Mouse (Mus musculus): ENCODE measurements at regions not wholly inside any gene's neighbourhood (a gene's known extent, or its start where the extent isn't known, plus 50 kb on each side); places are given as distances from the start of the nearest gene placed in this dataset.

DNA sequence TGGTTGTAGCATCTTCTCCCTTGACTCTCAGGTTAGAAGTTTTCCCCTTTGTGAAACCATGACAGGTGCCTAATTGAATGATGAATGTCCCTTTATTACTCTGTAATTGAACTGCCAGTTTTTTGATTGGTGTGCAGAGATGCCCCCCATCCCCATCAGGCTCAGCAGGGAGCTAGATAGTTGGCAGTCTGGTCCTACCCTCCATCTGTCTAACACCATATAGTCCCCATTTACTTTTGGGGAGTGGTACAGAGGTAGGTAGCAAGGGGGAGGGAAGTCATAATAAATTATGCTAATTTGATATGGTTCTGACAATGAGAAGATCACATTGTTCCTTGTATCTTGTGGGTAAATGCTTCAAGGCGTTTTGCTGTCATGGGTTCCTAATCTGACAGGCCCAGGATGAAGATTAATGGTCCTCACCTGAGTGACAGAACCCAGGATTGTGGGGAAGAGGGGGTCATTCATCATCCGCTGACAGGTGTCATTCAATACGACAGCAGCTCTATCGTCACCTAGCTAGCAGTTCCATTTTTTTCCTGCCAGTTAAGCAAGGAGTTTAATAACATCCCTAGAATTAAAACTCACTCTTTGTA is 122.3 kb upstream of the Etaa1 start:
- 77% methylated on average over 4 of the region's 4 CpGs for WGBS
- no peak overlapping the region for H3K27ac ChIP-seq (ENCODE audit: low read length)

DNA sequence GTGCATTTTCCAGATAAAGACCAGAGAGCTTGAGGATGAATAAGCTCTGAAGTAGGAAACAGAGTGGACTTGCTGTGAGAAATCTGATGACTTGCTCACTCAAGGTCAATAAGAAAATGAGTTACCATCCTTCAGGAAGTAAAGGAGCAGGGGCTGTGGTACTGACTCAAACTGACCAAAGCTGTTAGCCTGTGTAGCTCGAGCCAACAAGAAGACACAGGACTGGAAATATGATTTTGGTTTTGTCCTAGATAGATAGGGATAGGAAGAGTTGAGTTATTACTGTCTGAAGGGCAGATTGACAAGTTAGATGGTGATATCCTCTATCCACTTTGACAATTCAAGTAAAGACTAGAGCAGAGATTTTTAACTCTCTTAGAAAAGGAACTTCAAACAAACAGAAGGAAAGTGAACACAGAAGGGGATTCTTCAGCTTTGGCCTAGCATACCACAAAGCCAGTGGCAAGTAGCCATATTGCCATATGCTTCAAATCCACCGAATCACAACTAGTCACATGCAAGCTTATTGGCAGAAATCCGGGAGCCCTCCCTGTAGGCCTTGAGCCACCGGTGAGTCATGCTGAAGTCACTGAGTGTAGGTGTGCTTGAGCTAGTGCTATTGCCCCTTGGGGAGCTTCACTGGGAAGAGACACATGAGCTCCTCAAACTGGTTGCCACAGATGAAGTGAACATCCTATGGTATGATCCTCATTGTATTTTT is 117.1 kb upstream of the Etaa1 start:
- ATAC-seq (ENCODE audit: low FRiP score, low TSS enrichment): no peak

More for the DNA sequence above, 122.3 kb upstream of the Etaa1 start:
- H3K36me3 ChIP-seq (ENCODE audit: insufficient read depth, low read length): no peaks in the 10 kb centered on the region
- ATAC-seq (ENCODE audit: low FRiP score, low TSS enrichment): no peak
- no peak overlapping the region for H3K4me3 ChIP-seq (ENCODE audit: low read length)
- no peaks in the 10 kb centered on the region for H3K27me3 ChIP-seq (ENCODE audit: insufficient read depth, low read length)
- no peaks in the 10 kb centered on the region for H3K4me1 ChIP-seq (ENCODE audit: insufficient read depth, low read length)
- no peak overlapping the region for H3K9ac ChIP-seq (replicated peaks; ENCODE audit: low read length)
- H3K9me3 ChIP-seq (ENCODE audit: low read length): no peaks in the 10 kb centered on the region
- no peak overlapping the region for H3K4me2 ChIP-seq (replicated peaks; ENCODE audit: low read depth, low read length)

DNA sequence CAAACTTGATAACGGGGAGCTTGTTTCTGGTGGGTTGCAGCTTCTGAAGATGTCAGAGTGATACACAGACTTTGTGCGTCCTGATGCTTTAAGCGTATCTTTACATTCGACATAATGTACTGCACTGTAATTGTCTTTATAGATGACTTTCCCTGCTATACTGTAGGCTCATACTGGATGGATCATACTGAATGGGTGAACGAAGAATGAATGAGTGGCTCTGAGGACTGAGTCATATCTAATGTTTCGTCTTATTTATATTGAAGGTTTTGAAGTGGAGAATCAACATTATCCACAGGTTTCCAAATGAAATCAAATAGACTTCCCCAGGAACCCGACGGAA is 116.3 kb upstream of the Etaa1 start:
- Histone ChIP-seq H3K4me2 (replicated peaks; ENCODE audit: low read depth, low read length) (no peak overlapping the region), H3K27me3 (ENCODE audit: insufficient read depth, low read length) (no peaks in the 10 kb centered on the region), H3K9ac (replicated peaks; ENCODE audit: low read length) (no peak overlapping the region), H3K27ac (ENCODE audit: low read length) (no peak overlapping the region), H3K4me1 (ENCODE audit: insufficient read depth, low read length) (0 out of 2 replicates have a peak, but pooled peaks cover 3% of the 10 kb centered on the region), H3K4me3 (ENCODE audit: low read length) (no peak overlapping the region), H3K9me3 (ENCODE audit: low read length) (no peaks in the 10 kb centered on the region), H3K36me3 (ENCODE audit: insufficient read depth, low read length) (no peaks in the 10 kb centered on the region)
- WGBS: 69% methylated on average over 8 of the region's 8 CpGs
- no peak for ATAC-seq (ENCODE audit: low FRiP score, low TSS enrichment)

More for the DNA sequence above, 117.1 kb upstream of the Etaa1 start:
- Histone ChIP-seq H3K27me3 (ENCODE audit: insufficient read depth, low read length) (no peaks in the 10 kb centered on the region), H3K9ac (replicated peaks; ENCODE audit: low read length) (no peak overlapping the region), H3K9me3 (ENCODE audit: low read length) (no peaks in the 10 kb centered on the region), H3K36me3 (ENCODE audit: insufficient read depth, low read length) (no peaks in the 10 kb centered on the region), H3K27ac (ENCODE audit: low read length) (no peak overlapping the region), H3K4me1 (ENCODE audit: insufficient read depth, low read length) (0 out of 2 replicates have a peak, but pooled peaks cover 3% of the 10 kb centered on the region), H3K4me3 (ENCODE audit: low read length) (no peak overlapping the region), H3K4me2 (replicated peaks; ENCODE audit: low read depth, low read length) (no peak overlapping the region)
- WGBS: 86% methylated on average over 4 of the region's 4 CpGs

DNA sequence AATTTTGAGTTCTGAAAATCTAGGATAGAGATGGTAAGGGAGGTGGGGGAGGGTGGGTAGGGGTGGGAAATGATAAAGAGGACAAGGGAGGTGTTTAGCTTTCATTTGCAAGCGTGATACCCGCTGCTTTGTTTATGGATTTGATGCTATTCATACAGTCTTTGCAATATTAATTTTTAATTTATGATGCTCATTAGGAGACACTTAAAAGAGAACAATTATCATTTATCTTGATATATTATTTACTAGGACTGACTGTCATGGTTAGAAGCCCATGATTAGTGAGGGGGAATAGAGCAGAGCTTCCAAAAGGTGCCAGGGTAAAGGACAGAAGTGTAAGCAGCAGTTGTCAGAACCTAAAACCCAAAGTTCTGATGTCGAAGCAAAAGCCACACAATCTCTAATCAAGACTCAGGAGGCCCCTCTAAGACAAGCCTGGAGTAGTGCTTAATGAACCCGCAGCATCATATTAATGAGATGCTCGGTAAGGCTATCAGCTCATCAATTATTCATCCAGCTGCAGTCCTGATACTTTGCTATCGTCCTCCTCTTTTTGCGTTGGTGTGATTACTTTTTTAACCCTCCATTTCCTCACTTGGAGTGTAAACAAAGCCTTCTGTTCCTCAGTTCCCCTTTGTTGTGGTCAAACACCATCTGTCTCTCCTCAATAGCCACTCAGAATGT is 115.8 kb upstream of the Etaa1 start:
- ATAC-seq (ENCODE audit: low FRiP score, low TSS enrichment): no peak

DNA sequence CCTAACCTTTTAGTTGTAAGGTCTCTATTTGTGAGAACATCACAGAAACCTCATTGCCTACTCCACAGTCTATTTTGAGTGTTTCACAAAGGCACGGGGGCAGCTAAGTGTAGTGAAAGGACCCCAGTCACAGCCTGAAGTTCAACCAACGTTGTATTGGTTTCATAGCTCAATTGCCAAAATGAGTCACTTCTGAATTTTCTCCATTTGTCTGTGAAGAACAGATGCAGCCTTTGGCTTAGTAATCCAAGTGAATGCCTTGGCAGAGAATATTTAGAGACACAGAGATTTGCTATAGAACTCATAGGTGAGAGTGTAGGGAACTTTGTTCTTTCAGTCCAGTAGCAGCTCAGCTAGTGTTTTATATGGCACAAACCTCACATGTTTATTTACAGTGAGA is 114.4 kb upstream of the Etaa1 start:
- no peak overlapping the region for H3K27ac ChIP-seq (ENCODE audit: low read length)
- WGBS: 63% methylated on average over 2 of the region's 2 CpGs
- ATAC-seq (ENCODE audit: low FRiP score, low TSS enrichment): no peak

More for the DNA sequence above, 115.8 kb upstream of the Etaa1 start:
- H3K9me3 ChIP-seq (ENCODE audit: low read length): no peaks in the 10 kb centered on the region
- no peak overlapping the region for H3K27ac ChIP-seq (ENCODE audit: low read length)
- no peak overlapping the region for H3K9ac ChIP-seq (replicated peaks; ENCODE audit: low read length)
- no peaks in the 10 kb centered on the region for H3K36me3 ChIP-seq (ENCODE audit: insufficient read depth, low read length)
- no peak overlapping the region for H3K4me2 ChIP-seq (replicated peaks; ENCODE audit: low read depth, low read length)
- H3K27me3 ChIP-seq (ENCODE audit: insufficient read depth, low read length): no peaks in the 10 kb centered on the region
- H3K4me3 ChIP-seq (ENCODE audit: low read length): no peak overlapping the region
- 47% methylated on average over 7 of the region's 7 CpGs for WGBS
- H3K4me1 ChIP-seq (ENCODE audit: insufficient read depth, low read length): 0 out of 2 replicates have a peak, but pooled peaks cover 3% of the 10 kb centered on the region

DNA sequence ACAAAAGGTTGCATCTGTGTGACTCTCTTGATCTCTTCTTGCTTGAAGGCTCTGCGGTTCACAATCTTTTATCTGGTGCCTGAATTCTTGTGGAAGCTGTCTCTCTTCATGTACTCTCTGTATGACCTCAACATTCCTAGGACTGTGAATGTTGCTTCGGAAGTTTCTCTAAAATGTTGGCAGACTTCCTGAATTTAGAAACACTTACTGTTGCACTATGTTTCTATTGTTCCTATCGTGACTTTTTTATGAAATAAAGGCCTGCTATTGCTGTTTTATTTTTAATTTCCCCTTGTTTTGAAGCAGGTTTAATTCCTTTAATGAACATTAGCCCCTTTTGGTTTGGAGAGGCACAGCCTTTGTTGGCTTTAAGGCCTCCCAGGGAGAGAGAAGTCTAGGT is 114.0 kb upstream of the Etaa1 start:
- Histone ChIP-seq H3K4me2 (replicated peaks; ENCODE audit: low read depth, low read length) (no peak overlapping the region), H3K27me3 (ENCODE audit: insufficient read depth, low read length) (no peaks in the 10 kb centered on the region), H3K9me3 (ENCODE audit: low read length) (no peaks in the 10 kb centered on the region), H3K27ac (ENCODE audit: low read length) (no peak overlapping the region), H3K4me1 (ENCODE audit: insufficient read depth, low read length) (0 out of 2 replicates have a peak, but pooled peaks cover 3% of the 10 kb centered on the region), H3K4me3 (ENCODE audit: low read length) (no peak overlapping the region), H3K36me3 (ENCODE audit: insufficient read depth, low read length) (no peaks in the 10 kb centered on the region), H3K9ac (replicated peaks; ENCODE audit: low read length) (no peak overlapping the region)
- WGBS: 49% methylated on average over 3 of the region's 3 CpGs
- ATAC-seq (ENCODE audit: low FRiP score, low TSS enrichment): no peak

More for the DNA sequence above, 114.4 kb upstream of the Etaa1 start:
- Histone ChIP-seq H3K27me3 (ENCODE audit: insufficient read depth, low read length) (no peaks in the 10 kb centered on the region), H3K36me3 (ENCODE audit: insufficient read depth, low read length) (no peaks in the 10 kb centered on the region), H3K4me1 (ENCODE audit: insufficient read depth, low read length) (0 out of 2 replicates have a peak, but pooled peaks cover 3% of the 10 kb centered on the region), H3K9me3 (ENCODE audit: low read length) (no peaks in the 10 kb centered on the region), H3K4me2 (replicated peaks; ENCODE audit: low read depth, low read length) (no peak overlapping the region), H3K9ac (replicated peaks; ENCODE audit: low read length) (no peak overlapping the region), H3K4me3 (ENCODE audit: low read length) (no peak overlapping the region)

DNA sequence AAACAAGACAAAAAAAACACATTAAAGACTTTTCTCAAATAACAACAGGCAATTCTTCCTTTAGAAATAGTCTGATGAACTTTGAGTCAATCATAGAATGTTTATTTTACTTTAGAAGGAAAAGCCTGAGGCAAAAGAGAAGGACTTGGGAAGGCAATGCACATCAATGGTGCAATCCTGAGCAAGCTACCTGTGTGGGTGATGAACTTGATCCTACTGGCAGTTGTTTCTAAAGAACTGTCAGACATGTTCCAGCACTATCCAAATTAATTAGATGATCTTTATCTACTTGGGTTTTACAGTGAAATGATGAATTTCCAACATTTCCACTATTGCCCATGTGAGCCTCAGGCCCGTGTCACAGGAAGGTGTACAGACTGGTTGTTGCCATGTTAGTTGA is 87.9 kb upstream of the Etaa1 start:
- H3K4me1 ChIP-seq (ENCODE audit: insufficient read depth, low read length): no peaks in the 10 kb centered on the region
- ATAC-seq (ENCODE audit: low FRiP score, low TSS enrichment): no peak
- H3K27me3 ChIP-seq (ENCODE audit: insufficient read depth, low read length): no peaks in the 10 kb centered on the region
- no peak overlapping the region for H3K4me3 ChIP-seq (ENCODE audit: low read length)
- H3K4me2 ChIP-seq (replicated peaks; ENCODE audit: low read depth, low read length): no peak overlapping the region
- H3K36me3 ChIP-seq (ENCODE audit: insufficient read depth, low read length): no peaks in the 10 kb centered on the region
- H3K9ac ChIP-seq (replicated peaks; ENCODE audit: low read length): no peak overlapping the region
- H3K9me3 ChIP-seq (ENCODE audit: low read length): no peaks in the 10 kb centered on the region
- 92% methylated on average over 1 of the region's 1 CpGs for WGBS
- H3K27ac ChIP-seq (ENCODE audit: low read length): no peak overlapping the region

DNA sequence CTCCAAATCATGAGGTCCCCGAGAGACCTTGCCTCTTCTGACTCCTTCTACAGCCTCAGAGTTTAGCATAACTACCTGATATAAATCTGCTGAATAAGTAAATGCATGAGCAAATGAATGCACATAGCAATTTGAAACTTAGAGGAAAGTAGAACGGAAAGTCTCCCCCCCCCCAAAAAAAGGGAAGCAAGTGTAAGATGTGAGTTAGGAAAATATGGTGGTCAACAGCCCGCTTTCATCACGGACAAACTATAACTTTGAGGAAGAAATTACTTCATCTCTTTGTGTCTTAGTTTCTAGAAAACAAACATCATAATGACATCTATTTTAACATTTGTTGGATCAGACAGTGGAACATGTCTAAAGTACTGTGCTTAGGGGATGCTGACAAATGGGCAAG is 77.4 kb upstream of the Etaa1 start:
- no peak for ATAC-seq (ENCODE audit: low FRiP score, low TSS enrichment)
- H3K4me3 ChIP-seq (ENCODE audit: low read length): no peak overlapping the region
- H3K27me3 ChIP-seq (ENCODE audit: insufficient read depth, low read length): no peaks in the 10 kb centered on the region
- H3K9me3 ChIP-seq (ENCODE audit: low read length): no peaks in the 10 kb centered on the region
- no peak overlapping the region for H3K4me2 ChIP-seq (replicated peaks; ENCODE audit: low read depth, low read length)
- no peaks in the 10 kb centered on the region for H3K36me3 ChIP-seq (ENCODE audit: insufficient read depth, low read length)
- H3K4me1 ChIP-seq (ENCODE audit: insufficient read depth, low read length): no peaks in the 10 kb centered on the region
- no peak overlapping the region for H3K27ac ChIP-seq (ENCODE audit: low read length)
- 89% methylated on average over 4 of the region's 4 CpGs for WGBS
- no peak overlapping the region for H3K9ac ChIP-seq (replicated peaks; ENCODE audit: low read length)

DNA sequence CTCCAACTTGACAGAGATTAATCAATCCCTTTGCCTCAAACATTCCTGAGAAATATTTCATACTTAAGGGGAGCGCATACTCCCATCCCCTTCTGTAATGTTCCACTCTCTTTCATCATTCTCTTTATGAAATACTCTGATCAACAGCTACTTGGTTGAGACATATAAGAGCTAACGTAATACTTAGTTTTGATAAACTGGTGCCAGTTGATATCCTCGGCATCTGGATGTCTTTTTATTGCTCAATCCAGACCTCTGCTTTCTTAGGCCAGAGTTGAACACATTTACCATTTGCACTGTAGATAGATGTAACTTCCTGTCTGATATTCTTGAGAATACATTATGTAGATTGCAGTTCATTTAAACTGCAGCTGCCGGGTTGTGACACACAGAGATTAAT is 68.4 kb upstream of the Etaa1 start:
- H3K4me1 ChIP-seq (ENCODE audit: insufficient read depth, low read length): 0 out of 2 replicates have a peak, but pooled peaks cover 3% of the 10 kb centered on the region
- H3K9ac ChIP-seq (replicated peaks; ENCODE audit: low read length): no peak overlapping the region
- no peak overlapping the region for H3K4me2 ChIP-seq (replicated peaks; ENCODE audit: low read depth, low read length)
- H3K27me3 ChIP-seq (ENCODE audit: insufficient read depth, low read length): no peaks in the 10 kb centered on the region
- 65% methylated on average over 4 of the region's 4 CpGs for WGBS
- no peaks in the 10 kb centered on the region for H3K36me3 ChIP-seq (ENCODE audit: insufficient read depth, low read length)
- no peaks in the 10 kb centered on the region for H3K9me3 ChIP-seq (ENCODE audit: low read length)
- ATAC-seq (ENCODE audit: low FRiP score, low TSS enrichment): no peak
- H3K4me3 ChIP-seq (ENCODE audit: low read length): no peak overlapping the region
- H3K27ac ChIP-seq (ENCODE audit: low read length): no peak overlapping the region

DNA sequence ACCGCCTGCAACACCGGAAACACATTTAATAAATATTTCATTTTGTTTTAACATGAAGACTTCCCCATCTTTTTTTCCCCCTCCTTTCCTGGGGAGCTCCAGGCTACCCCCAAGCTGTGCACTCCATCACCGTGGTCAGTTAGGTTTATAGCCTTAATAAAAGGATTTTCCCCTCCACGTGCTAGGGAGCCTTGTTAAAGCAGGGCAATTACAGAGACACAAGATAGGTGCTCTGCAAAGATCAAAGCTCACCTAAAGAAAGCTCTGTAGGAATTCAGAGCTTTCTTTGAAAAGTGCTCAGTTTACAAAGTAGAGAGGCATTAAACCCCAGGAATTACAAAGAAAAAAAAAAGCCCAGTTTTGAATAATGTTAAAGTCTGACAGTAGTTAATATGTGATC is 61.6 kb upstream of the Etaa1 start:
- no peak overlapping the region for H3K9ac ChIP-seq (replicated peaks; ENCODE audit: low read length)
- no peak for ATAC-seq (ENCODE audit: low FRiP score, low TSS enrichment)
- whole genome bisulfite sequencing: 13% methylated on average over 4 of the region's 4 CpGs
- no peak overlapping the region for H3K4me3 ChIP-seq (ENCODE audit: low read length)
- H3K9me3 ChIP-seq (ENCODE audit: low read length): no peaks in the 10 kb centered on the region
- H3K4me1 ChIP-seq (ENCODE audit: insufficient read depth, low read length): peaks cover 21% of the 10 kb centered on the region
- H3K36me3 ChIP-seq (ENCODE audit: insufficient read depth, low read length): no peaks in the 10 kb centered on the region
- H3K27ac ChIP-seq (ENCODE audit: low read length): no peak overlapping the region
- H3K27me3 ChIP-seq (ENCODE audit: insufficient read depth, low read length): no peaks in the 10 kb centered on the region
- H3K4me2 ChIP-seq (replicated peaks; ENCODE audit: low read depth, low read length): no peak overlapping the region

Data from kidney, embryonic 16.5 days (tissue).